Mouse (Mus musculus) stomach, postnatal 0 days (tissue): Measurements from ENCODE around the gene Rnf187.

ENCODE experiments used
- CTCF ChIP-seq: IDR thresholded peaks from 2 replicates; pipeline ENCODE4 v1.5.1; 2016; ENCODE audit warnings: antibody characterized with exemption, low read depth, mild to moderate bottlenecking, moderate library complexity
- EP300 ChIP-seq: optimal IDR thresholded peaks from 2 replicates; pipeline ENCODE3; 2016; ENCODE audit warnings: antibody characterized with exemption

DNA sequence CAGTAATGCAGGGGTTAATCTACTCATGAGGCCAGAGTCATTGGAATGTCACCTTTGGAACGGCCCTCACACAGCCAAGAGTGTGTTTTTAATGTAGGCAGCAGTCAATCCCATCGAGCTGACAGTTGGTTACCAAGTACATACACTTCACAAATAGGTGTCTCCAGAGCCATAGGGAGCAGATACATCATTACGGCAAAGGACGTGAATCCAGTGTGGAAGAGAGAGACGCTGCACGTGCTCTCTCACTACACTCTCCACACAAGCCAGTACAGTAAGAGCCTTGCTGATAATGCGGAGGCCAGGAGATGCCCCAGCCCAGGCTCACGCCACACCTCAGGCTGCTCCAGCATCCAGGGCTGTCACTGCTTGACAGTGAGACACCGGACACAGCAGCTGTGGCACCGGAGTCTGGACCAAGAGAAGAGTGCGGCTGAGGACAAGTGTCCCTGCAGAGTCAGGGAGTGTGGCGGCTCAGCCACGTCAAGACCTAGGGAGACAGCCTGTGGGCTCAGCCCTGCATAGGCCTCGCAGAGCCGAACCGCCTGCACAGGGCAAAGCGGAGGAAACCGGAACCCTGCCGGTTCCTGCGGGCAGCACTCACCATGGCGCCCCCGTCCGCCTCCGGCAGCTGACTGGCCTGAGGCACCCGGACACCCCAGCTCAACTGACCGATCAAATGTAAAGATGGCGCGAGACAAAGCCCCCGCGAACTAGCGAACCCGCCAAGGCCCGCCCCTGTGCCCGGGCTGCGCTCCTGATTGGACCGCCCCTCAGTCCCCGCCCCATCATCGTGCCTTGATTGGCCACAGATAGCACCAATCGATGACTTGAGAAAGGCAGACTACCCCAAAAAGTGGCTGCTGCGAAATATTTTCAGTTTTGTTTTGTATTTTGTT, 35.0 kb downstream of the Rnf187 start, which contains the start of gene Zfp39:
- TF ChIP-seq CTCF (0 out of 2 replicates have a peak, but pooled peaks have one; percentile 17), EP300 (no peak)
